Mouse (Mus musculus): ENCODE data around the gene Gm15293.
"Not testable (repeated sequence)": the region's sequence is repeated elsewhere in the genome, so short reads cannot be mapped to it uniquely, and the experiment has no call there.

Gm15293 gene

DNA sequence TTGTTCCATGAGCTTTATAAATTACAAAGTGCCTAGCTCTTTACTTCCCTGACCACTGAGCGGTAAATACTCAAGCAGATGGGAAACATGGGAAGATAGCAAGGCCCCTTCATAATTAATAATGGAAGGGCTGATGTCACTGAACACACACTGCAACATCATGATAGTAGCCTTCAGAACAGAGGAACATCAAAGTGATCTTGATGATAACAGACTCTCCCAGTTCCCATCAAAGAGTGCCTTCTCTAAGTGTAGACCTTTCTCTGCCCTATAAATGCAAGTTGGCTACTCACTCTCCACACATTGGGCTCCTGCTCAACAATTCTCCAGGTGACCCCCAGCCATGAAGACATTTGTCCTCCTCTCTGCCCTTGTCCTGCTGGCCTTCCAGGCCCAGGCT lies at the start of gene Gm15293:
Gene Gm15293, plus strand, starts transcription at position 301 of the 400 bp plus-strand sequence.
- DNase-seq (ENCODE audit: low spot score in 2 of 2), result not testable (repeated sequence)

- not testable (repeated sequence) for DNase-seq (ENCODE audit: low spot score in 2 of 2)
Observed at GRCm38 (mm10) chr8:21161977-21162376, 39.4 kb upstream of the Gm15293 start, which contains the start of gene Defa22. Gene Defa22 (plus strand): TSS chr8:21162277.

DNA sequence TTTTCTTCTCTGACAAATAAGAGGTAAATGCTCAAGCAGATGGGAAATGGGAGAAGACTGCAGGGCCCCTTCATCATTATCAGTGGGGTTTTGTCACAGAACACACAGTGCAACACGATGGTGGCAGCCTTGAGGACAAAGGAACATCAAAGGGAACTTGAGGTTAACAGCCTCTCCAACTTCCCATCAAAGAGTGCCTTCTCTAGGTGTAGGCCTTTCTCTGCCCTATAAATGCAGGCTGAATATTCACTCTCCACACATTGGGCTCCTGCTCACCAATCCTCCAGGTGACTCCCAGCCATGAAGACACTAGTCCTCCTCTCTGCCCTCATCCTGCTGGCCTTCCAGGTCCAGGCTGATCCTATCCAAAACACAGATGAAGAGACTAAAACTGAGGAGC lies 10.0 kb upstream of the Gm15293 start, which contains the start of gene Defa31:
Gene Defa31, plus strand, starts transcription at position 301 of the 400 bp plus-strand sequence.
- DNase-seq (ENCODE audit: low spot score in 2 of 2), result not testable (repeated sequence)
